Mouse (Mus musculus): ENCODE results near the gene Myo6. TPM values are rescaled to one million over a fixed set of nuclear protein-coding genes. Genes with fewer than 3 reads are reported as not detected.
"Not testable (repeated sequence)": the region's sequence is repeated elsewhere in the genome, so short reads cannot be mapped to it uniquely, and the experiment has no call there.

Gene Myo6
- polyA plus RNA-seq, 1 experiment from 2014 or later = 60.8 TPM

GRCm38 (mm10) chr9:80313610-80314009, 148.8 kb downstream of the Myo6 start:
- H3K36me3 ChIP-seq (ENCODE audit: control insufficient read depth, insufficient read depth, low read length) = no peaks in the 10 kb centered on the region
- no peaks in the 10 kb centered on the region for H3K9me3 ChIP-seq (ENCODE audit: control insufficient read depth, low read length)
- no peak overlapping the region for H3K4me3 ChIP-seq (ENCODE audit: low read length)
- no peak overlapping the region for H3K27ac ChIP-seq (ENCODE audit: low read depth, low read length)
- no peak overlapping the region for H3K9ac ChIP-seq (ENCODE audit: low read depth, low read length)
- 74% methylated on average over 5 of the region's 5 CpGs for WGBS
- H3K27me3 ChIP-seq (ENCODE audit: control insufficient read depth, insufficient read depth, low read length) = no peaks in the 10 kb centered on the region
- H3K4me1 ChIP-seq (ENCODE audit: control insufficient read depth, insufficient read depth, low read length) = no peaks in the 10 kb centered on the region
- no peak overlapping the region for H3K4me2 ChIP-seq (replicated peaks; ENCODE audit: low read depth, low read length)
- ATAC-seq (ENCODE audit: low FRiP score, low TSS enrichment) = no peak

GRCm38 (mm10) chr9:80315922-80316321, 151.1 kb downstream of the Myo6 start:
- Histone ChIP-seq H3K4me1 (ENCODE audit: control insufficient read depth, insufficient read depth, low read length) (no peaks in the 10 kb centered on the region), H3K4me3 (ENCODE audit: low read length) (no peak overlapping the region), H3K27me3 (ENCODE audit: control insufficient read depth, insufficient read depth, low read length) (no peaks in the 10 kb centered on the region), H3K27ac (ENCODE audit: low read depth, low read length) (no peak overlapping the region), H3K9me3 (ENCODE audit: control insufficient read depth, low read length) (no peaks in the 10 kb centered on the region), H3K9ac (ENCODE audit: low read depth, low read length) (no peak overlapping the region), H3K36me3 (ENCODE audit: control insufficient read depth, insufficient read depth, low read length) (no peaks in the 10 kb centered on the region), H3K4me2 (replicated peaks; ENCODE audit: low read depth, low read length) (no peak overlapping the region)
- 94% methylated on average over 6 of the region's 6 CpGs for WGBS
- no peak for ATAC-seq (ENCODE audit: low FRiP score, low TSS enrichment)

- no peaks in the 10 kb centered on the region for H3K27me3 ChIP-seq (ENCODE audit: control insufficient read depth, insufficient read depth, low read length)
- H3K27ac ChIP-seq (ENCODE audit: low read depth, low read length) = no peak overlapping the region
- WGBS = 90% methylated on average over 6 of the region's 6 CpGs
- no peaks in the 10 kb centered on the region for H3K4me1 ChIP-seq (ENCODE audit: control insufficient read depth, insufficient read depth, low read length)
- no peaks in the 10 kb centered on the region for H3K9me3 ChIP-seq (ENCODE audit: control insufficient read depth, low read length)
- no peaks in the 10 kb centered on the region for H3K36me3 ChIP-seq (ENCODE audit: control insufficient read depth, insufficient read depth, low read length)
- no peak for ATAC-seq (ENCODE audit: low FRiP score, low TSS enrichment)
- no peak overlapping the region for H3K4me3 ChIP-seq (ENCODE audit: low read length)
- no peak overlapping the region for H3K4me2 ChIP-seq (replicated peaks; ENCODE audit: low read depth, low read length)
- no peak overlapping the region for H3K9ac ChIP-seq (ENCODE audit: low read depth, low read length)
Observed at GRCm38 (mm10) chr9:80318027-80318426, 153.2 kb downstream of the Myo6 start.

DNA sequence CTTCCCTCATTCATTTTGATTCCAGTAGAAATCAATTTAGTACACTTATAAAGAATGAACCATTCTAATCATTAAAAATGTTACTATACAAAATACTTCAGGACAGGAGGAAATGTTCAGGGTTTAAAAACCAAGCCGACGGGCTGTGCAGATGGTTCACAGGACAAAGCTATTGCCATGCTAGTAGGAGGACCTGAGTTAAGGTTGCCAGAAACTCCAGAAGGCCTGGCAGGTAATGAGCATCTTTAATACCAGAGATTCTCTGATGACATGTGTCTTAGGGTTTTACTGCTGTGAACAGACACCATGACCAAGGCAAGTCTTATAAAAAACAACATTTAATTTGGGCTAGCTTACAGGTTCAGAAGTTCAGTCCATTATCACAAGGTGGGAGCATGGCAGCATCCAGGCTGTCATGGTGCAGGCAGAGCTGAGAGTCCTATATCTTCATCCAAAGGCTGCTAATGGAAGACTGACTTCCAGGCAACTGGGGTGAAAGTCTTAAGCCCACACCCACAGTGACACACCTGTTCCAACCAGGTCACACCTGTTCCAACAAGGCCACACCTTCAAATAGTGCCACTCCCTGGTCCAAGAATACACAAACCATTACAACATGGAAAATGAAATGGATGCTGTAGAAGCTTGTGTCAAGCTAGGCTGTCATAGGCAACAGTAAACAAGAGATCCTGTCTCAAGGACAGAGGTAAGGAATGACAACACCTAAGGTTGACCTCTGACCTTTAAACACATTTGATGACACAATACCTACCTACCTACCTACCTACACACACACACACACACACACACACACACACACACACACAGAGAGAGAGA, 156.4 kb downstream of the Myo6 start:
- H3K9me3 ChIP-seq (ENCODE audit: control insufficient read depth, low read length); ATAC-seq (ENCODE audit: low FRiP score, low TSS enrichment); H3K4me2 ChIP-seq (replicated peaks; ENCODE audit: low read depth, low read length); H3K4me1 ChIP-seq (ENCODE audit: control insufficient read depth, insufficient read depth, low read length); H3K4me3 ChIP-seq (ENCODE audit: low read length); H3K36me3 ChIP-seq (ENCODE audit: control insufficient read depth, insufficient read depth, low read length); H3K9ac ChIP-seq (ENCODE audit: low read depth, low read length); H3K27ac ChIP-seq (ENCODE audit: low read depth, low read length); H3K27me3 ChIP-seq (ENCODE audit: control insufficient read depth, insufficient read depth, low read length): not testable (repeated sequence)
- 92% methylated on average over 2 of the region's 2 CpGs for WGBS

DNA sequence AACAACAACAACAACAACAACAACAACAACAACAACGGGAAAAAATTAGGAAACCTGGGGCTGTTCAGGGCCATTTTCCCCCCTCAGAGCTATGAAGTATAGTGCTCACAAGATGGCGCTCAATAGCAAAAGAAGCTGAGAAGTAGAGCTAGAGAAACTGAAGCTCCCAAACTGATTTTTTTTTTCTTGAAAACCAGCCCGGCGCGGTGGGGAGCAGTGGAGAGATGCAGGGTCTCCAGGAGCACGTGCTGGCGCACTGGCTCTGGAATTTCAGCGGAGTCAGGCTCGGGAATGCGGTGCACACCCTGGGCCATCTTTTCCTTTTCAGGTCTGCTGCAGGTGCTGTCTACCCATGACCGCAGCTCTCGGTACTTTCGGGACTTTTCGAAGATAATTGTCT, 167.3 kb downstream of the Myo6 start:
- H3K36me3 ChIP-seq (ENCODE audit: control insufficient read depth, insufficient read depth, low read length) = no peaks in the 10 kb centered on the region
- H3K4me1 ChIP-seq (ENCODE audit: control insufficient read depth, insufficient read depth, low read length) = no peaks in the 10 kb centered on the region
- no peak overlapping the region for H3K9ac ChIP-seq (ENCODE audit: low read depth, low read length)
- ATAC-seq (ENCODE audit: low FRiP score, low TSS enrichment) = peak; percentile 75
- H3K9me3 ChIP-seq (ENCODE audit: control insufficient read depth, low read length) = no peaks in the 10 kb centered on the region
- H3K4me3 ChIP-seq (ENCODE audit: low read length) = peak overlapping the region; percentile 28; the same call in 1 of the 2 replicates
- WGBS = 20% methylated on average over 14 of the region's 14 CpGs
- no peak overlapping the region for H3K27ac ChIP-seq (ENCODE audit: low read depth, low read length)
- no peaks in the 10 kb centered on the region for H3K27me3 ChIP-seq (ENCODE audit: control insufficient read depth, insufficient read depth, low read length)
- peak overlapping the region; percentile 51 for H3K4me2 ChIP-seq (replicated peaks; ENCODE audit: low read depth, low read length)

- no peak overlapping the region; the same call in 1 of the 2 replicates for H3K4me2 ChIP-seq (replicated peaks; ENCODE audit: low read depth, low read length)
- no peak overlapping the region for H3K9ac ChIP-seq (ENCODE audit: low read depth, low read length)
- H3K4me1 ChIP-seq (ENCODE audit: control insufficient read depth, insufficient read depth, low read length) = no peaks in the 10 kb centered on the region
- H3K36me3 ChIP-seq (ENCODE audit: control insufficient read depth, insufficient read depth, low read length) = no peaks in the 10 kb centered on the region
- H3K27me3 ChIP-seq (ENCODE audit: control insufficient read depth, insufficient read depth, low read length) = no peaks in the 10 kb centered on the region
- 30% methylated on average over 8 of the region's 8 CpGs for WGBS
- H3K9me3 ChIP-seq (ENCODE audit: control insufficient read depth, low read length) = no peaks in the 10 kb centered on the region
- H3K27ac ChIP-seq (ENCODE audit: low read depth, low read length) = no peak overlapping the region
- ATAC-seq (ENCODE audit: low FRiP score, low TSS enrichment) = no peak
- H3K4me3 ChIP-seq (ENCODE audit: low read length) = no peak overlapping the region
Observed at GRCm38 (mm10) chr9:80333466-80333865, 168.6 kb downstream of the Myo6 start.

GRCm38 (mm10) chr9:80333998-80334605, 169.3 kb downstream of the Myo6 start:
- Histone ChIP-seq H3K36me3 (ENCODE audit: control insufficient read depth, insufficient read depth, low read length) (no peaks in the 10 kb centered on the region), H3K4me1 (ENCODE audit: control insufficient read depth, insufficient read depth, low read length) (no peaks in the 10 kb centered on the region), H3K4me3 (ENCODE audit: low read length) (no peak overlapping the region), H3K9me3 (ENCODE audit: control insufficient read depth, low read length) (no peaks in the 10 kb centered on the region), H3K27ac (ENCODE audit: low read depth, low read length) (no peak overlapping the region), H3K27me3 (ENCODE audit: control insufficient read depth, insufficient read depth, low read length) (no peaks in the 10 kb centered on the region), H3K9ac (ENCODE audit: low read depth, low read length) (no peak overlapping the region), H3K4me2 (replicated peaks; ENCODE audit: low read depth, low read length) (no peak overlapping the region; the same call in 1 of the 2 replicates)
- ATAC-seq (ENCODE audit: low FRiP score, low TSS enrichment) = no peak
- WGBS = 60% methylated on average over 14 of the region's 14 CpGs

- Histone ChIP-seq H3K27me3 (ENCODE audit: control insufficient read depth, insufficient read depth, low read length) (no peaks in the 10 kb centered on the region), H3K4me2 (replicated peaks; ENCODE audit: low read depth, low read length) (no peak overlapping the region), H3K27ac (ENCODE audit: low read depth, low read length) (no peak overlapping the region), H3K4me1 (ENCODE audit: control insufficient read depth, insufficient read depth, low read length) (no peaks in the 10 kb centered on the region), H3K4me3 (ENCODE audit: low read length) (no peak overlapping the region), H3K9me3 (ENCODE audit: control insufficient read depth, low read length) (no peaks in the 10 kb centered on the region), H3K36me3 (ENCODE audit: control insufficient read depth, insufficient read depth, low read length) (no peaks in the 10 kb centered on the region), H3K9ac (ENCODE audit: low read depth, low read length) (no peak overlapping the region)
- 63% methylated on average over 13 of the region's 13 CpGs for WGBS
- ATAC-seq (ENCODE audit: low FRiP score, low TSS enrichment) = no peak
Observed at GRCm38 (mm10) chr9:80335660-80336357, 171.0 kb downstream of the Myo6 start.

GRCm38 (mm10) chr9:80338026-80338425, 173.2 kb downstream of the Myo6 start:
- Histone ChIP-seq H3K27ac (ENCODE audit: low read depth, low read length) (no peak overlapping the region), H3K4me2 (replicated peaks; ENCODE audit: low read depth, low read length) (no peak overlapping the region), H3K27me3 (ENCODE audit: control insufficient read depth, insufficient read depth, low read length) (no peaks in the 10 kb centered on the region), H3K9ac (ENCODE audit: low read depth, low read length) (no peak overlapping the region), H3K4me3 (ENCODE audit: low read length) (no peak overlapping the region), H3K9me3 (ENCODE audit: control insufficient read depth, low read length) (no peaks in the 10 kb centered on the region), H3K4me1 (ENCODE audit: control insufficient read depth, insufficient read depth, low read length) (no peaks in the 10 kb centered on the region), H3K36me3 (ENCODE audit: control insufficient read depth, insufficient read depth, low read length) (no peaks in the 10 kb centered on the region)
- ATAC-seq (ENCODE audit: low FRiP score, low TSS enrichment) = no peak
- 86% methylated on average over 6 of the region's 6 CpGs for WGBS
